Mouse (Mus musculus) ovary, postnatal 36 days (tissue): Measurements from ENCODE around the gene Mad1l1.

Source experiments
- DNase-seq: peaks from one replicate; pipeline ENCODE4 v3.0.0; 2022; ENCODE audit warnings: low spot score, mixed read lengths

Mad1l1 gene

GRCm38 (mm10) chr5:140128414-140128981, 192.9 kb downstream of the Mad1l1 start:
- no peak for DNase-seq

DNA sequence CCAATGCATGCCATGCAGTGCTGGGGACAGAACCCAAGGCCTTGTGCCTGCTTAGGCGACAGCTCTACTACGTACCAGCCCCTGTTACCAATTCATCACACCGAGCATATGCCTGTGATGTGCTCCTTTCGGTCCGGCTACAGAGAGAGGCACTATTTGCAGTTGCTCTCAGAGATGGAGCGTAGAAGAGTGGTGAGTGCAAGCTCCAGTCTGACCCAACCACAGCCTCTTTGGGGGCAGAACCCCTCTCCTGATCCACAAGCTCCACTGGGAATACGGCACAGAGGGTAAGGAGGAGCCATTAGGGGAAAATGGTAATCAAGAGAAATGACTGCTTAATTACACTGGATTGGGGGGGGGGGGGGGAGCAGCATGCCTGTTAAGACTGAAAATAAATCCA, 193.4 kb downstream of the Mad1l1 start:
- no peak for DNase-seq

DNA sequence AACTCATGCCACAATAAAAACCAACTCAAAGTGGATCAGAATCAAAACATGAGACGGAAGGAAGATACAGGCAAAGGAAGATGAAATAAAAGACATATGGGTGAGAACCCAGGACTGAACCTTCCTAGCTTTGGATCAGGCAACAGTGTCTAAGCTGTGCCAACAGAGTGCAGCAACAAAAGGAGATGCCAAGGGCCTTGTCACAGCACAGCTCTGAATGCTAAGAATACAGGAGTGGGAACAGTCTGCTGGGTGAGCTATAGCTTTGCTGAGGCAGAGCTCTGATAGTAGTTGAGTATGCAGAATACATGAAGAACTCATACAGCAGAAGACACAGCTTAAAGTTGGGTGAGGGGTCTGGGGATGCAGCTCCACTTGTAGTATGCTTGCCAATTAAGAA, 196.7 kb downstream of the Mad1l1 start:
- no peak for DNase-seq

DNA sequence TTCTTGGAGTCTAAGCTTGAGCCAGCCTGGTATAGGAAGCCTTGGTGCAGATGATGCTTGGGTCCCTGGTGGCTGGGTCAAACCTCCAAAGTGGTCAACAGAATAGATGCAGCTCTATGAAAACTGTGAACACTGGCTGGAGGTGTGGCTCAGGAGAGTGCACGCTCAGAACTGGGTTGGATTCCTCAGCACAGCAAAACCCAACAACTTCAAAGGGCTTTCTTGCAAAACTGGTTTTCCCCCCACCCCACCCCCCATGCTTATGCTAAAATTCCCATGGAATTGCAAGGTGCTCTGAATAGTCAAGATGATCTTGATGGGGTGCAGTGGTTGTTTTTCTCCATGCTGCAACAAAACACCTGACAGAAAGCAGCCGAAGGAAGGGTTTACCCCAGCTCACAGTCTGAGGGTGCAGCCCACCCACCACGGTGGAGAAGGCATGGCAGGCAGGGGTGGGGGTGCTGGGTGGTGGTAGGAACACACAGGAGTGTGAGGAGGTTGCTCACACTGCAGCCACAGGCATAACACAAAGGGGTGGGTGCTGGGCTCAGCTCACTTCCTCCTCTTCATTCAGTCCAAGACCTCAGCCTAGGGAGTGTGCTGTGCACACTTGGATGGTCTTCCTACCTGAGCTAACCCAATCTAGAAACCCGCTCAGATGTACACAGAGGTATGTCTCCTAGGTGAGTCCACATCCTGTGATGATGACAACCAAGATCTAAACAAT, 197.5 kb downstream of the Mad1l1 start:
- DNase-seq: no peak

DNA sequence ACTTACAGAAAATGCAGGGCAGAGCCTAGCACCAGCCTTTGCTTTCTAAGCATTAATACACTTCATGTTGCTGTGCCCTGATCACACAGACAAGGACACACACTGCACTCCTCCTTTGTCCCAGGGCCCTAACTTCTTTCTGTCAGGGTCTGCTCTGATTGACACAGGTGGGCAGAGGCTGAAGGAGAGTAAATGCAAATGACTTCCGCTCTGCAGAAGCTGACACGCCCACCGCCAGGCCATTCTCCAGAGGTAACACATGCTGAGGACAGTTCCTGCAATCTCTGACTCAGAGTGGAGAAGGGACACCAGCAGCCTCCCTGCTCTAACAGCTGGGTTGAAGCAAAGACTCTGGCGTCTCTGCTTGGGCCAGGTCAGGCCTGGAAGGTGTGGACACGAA, 198.2 kb downstream of the Mad1l1 start:
- no peak for DNase-seq

DNA sequence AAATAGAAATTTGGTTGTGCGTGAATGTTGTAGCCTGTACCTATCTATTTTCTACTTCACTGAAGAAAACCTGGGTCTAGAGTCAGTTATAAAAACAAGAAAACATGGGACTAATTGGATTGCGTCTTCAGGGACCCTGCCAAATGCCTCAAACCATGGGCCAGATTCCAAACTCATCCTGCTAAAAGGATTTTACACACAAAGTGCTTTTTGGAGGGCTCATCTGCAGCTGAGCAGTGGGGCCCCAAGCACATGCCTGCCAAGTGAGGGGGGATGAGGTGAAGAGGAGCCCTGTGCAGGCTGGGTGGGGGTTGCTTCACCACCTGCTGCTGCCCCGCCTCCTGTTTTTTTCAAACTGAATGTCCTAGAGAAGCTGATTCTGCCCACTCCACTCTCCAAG, 199.4 kb downstream of the Mad1l1 start:
- no peak for DNase-seq

GRCm38 (mm10) chr5:140118921-140119320, 202.4 kb downstream of the Mad1l1 start:
- no peak for DNase-seq

GRCm38 (mm10) chr5:140117968-140118367, 203.4 kb downstream of the Mad1l1 start:
- DNase-seq: no peak

- peak; percentile 23 for DNase-seq
These were observed 205.7 kb downstream of the Mad1l1 start for GRCm38 (mm10) chr5:140115434-140116271.

GRCm38 (mm10) chr5:140114512-140115060, 206.8 kb downstream of the Mad1l1 start:
- DNase-seq: no peak

DNA sequence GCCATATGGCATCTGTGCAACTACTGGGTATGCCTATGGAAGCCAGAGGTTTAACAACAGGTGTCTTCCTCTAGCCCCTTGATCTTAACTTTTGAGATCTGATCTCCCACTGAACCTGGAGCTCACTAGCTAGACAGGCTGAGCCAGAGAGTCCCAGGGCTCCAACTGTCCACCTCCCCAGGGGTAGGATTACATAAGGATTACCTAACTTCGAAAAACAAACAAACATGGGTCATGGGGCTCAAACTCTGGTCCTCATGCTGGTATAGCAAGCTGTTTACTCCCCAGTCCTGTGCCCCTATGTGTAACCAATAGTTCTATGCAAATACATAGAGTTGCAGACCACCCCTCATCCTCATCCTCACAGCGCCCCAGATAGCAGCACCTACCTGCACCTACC, 208.1 kb downstream of the Mad1l1 start:
- DNase-seq: no peak

GRCm38 (mm10) chr5:140110024-140110423, 211.3 kb downstream of the Mad1l1 start:
- DNase-seq: no peak

DNA sequence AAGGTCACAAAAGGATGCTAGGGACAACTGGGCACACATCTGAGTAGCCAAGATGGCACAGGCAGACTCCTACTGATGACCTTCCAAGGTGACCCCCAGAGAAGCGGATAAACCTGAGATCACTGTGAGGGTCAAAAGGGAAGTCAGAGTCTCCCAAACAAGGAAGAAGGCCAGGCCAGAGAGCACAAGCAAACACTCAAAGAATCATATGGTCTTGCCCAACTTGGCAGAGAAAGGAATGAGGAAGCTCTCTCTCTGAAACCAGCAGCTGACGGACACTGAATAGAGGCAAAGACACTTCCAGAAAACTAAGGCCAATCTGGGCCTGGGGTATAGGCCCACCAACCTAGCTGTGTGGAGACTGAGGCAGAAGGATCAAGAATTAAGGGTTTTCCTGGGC, 213.4 kb downstream of the Mad1l1 start:
- no peak for DNase-seq

DNA sequence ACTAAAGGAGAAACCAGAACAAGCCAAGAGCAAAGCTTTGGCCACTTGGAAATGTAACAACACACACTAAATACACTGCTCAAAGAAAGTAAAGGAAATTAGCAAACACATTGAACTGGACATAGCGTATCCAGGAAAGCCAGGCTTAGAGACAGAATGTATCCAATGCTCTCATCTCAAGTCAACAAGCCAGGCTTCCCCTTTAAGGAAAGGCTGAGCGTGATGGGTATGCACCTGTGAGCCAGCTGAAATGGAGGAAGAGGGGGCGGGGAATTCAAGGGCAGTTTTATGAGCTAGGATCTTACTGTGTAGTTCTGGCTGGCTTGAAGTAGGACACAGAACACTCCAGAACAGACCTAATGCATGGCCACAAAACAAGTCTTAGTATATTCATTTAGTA, 215.3 kb downstream of the Mad1l1 start:
- no peak for DNase-seq

GRCm38 (mm10) chr5:140104891-140105290, 216.5 kb downstream of the Mad1l1 start:
- no peak for DNase-seq

DNA sequence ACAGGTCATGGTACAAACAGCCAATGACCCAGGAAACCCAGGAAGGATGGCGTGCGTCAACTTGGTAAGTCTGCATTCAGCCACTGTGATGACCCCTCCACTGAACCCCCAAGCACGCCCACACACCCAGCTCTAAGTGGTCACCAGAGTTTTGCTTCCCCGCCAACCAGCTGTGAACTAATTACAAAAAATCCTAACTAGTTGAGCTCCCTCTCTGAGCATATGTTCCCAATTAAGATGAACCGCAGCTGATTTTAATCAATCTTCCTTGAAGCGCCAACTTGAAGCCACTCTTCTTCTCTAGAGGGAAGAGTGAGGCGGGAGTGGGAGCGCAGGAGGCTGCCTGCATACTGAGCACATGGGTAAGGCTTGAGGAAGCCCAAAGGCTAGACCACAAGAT, 218.6 kb downstream of the Mad1l1 start:
- no peak for DNase-seq

GRCm38 (mm10) chr5:140101409-140102009, 219.8 kb downstream of the Mad1l1 start:
- no peak for DNase-seq

DNA sequence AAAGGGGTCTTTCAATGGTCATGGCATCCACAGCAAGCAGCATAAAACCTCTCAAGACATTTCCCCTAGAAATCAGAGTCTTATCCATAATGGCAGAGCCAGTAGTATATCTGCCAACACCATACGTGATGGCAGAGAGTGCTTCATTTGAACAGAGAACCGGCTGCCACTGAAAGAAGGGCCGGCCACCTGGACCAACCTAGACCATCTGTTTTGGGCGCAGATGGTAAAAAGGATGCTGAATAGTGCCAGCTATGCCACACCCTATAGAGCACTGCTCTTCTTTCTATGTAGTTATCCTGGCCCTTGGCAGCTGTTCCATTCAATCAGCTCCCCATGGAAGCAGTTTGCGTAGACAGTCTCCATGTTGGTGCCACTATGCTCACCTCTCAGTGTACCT, 222.6 kb downstream of the Mad1l1 start:
- DNase-seq: no peak

GRCm38 (mm10) chr5:140095203-140095602, 226.1 kb downstream of the Mad1l1 start:
- no peak for DNase-seq

- no peak for DNase-seq
These were observed 227.9 kb downstream of the Mad1l1 start for GRCm38 (mm10) chr5:140093489-140093888.

- no peak for DNase-seq
These were observed 229.8 kb downstream of the Mad1l1 start for GRCm38 (mm10) chr5:140091601-140092000.

- DNase-seq: no peak
These were observed 232.1 kb downstream of the Mad1l1 start for GRCm38 (mm10) chr5:140089263-140089662.
